Mouse (Mus musculus) liver, embryonic 14.5 days (tissue): ENCODE data around the gene Zfhx2. TPM values are rescaled to one million over a fixed set of nuclear protein-coding genes. Genes with fewer than 3 reads are reported as not detected.

Experiments
- ATAC-seq: fragments of 200-750 bp; cut with Nextera tagmentation; 2 replicates; pipeline ENCODE4 v1.8.0; 2017; ENCODE audit warnings: moderate number of reproducible peaks, mild to moderate bottlenecking, moderate library complexity; ENCODE audit not compliant: insufficient read depth
- DNase-seq, 3 experiments: peaks; one replicate each; pipeline ENCODE4 v3.0.0-alpha.2; 2012 to 2013; ENCODE audit warnings: low read depth in 3 of 3, low spot score in 3 of 3
- H3K27ac ChIP-seq: fragments of 300-500 bp; sonication (generic); 2 replicates; pipeline ENCODE4 v1.5.1; 2014; ENCODE audit warnings: moderate library complexity, mild to moderate bottlenecking, control low read depth, inconsistent platforms
- H3K27me3 ChIP-seq: fragments of 300-500 bp; sonication (generic); 2 replicates; pipeline ENCODE4 v1.6.1; 2014; ENCODE audit warnings: mild to moderate bottlenecking, low read length, moderate library complexity; ENCODE audit not compliant: control insufficient read depth, insufficient read depth
- H3K36me3 ChIP-seq: fragments of 300-500 bp; sonication (generic); replicated peaks from 2 replicates; pipeline ENCODE4 v1.6.1; 2014; ENCODE audit warnings: low read depth; ENCODE audit not compliant: control insufficient read depth, insufficient read depth
- H3K4me1 ChIP-seq, 2 experiments: fragments of 200-500 bp in 1 of 2; fragments of 300-500 bp in 1 of 2; sonication (generic) in 1 of 2; replicated peaks; 2 replicates each; pipeline ENCODE4 v1.6.1; 2012 to 2014; ENCODE audit warnings: antibody characterized with exemption in 1 of 2, inconsistent platforms in 1 of 2, low read length in 1 of 2; ENCODE audit not compliant: control insufficient read depth in 2 of 2, insufficient read depth in 2 of 2
- H3K4me2 ChIP-seq: fragments of 300-500 bp; sonication (generic); 2 replicates; pipeline ENCODE4 v1.6.1; 2014; ENCODE audit warnings: low read depth, mild to moderate bottlenecking, control low read depth, moderate library complexity
- H3K4me3 ChIP-seq, 2 experiments: fragments of 200-500 bp in 1 of 2; fragments of 300-500 bp in 1 of 2; sonication (generic) in 1 of 2; 2 replicates each; pipeline ENCODE4 v1.5.1; 2012 to 2014; ENCODE audit warnings: low read depth in 2 of 2, low read length in 2 of 2, mild to moderate bottlenecking in 2 of 2, control low read depth in 1 of 2, inconsistent platforms in 1 of 2, moderate library complexity in 1 of 2; ENCODE audit not compliant: insufficient read depth in 1 of 2
- H3K9ac ChIP-seq: fragments of 300-500 bp; sonication (generic); replicated peaks from 2 replicates; pipeline ENCODE4 v1.6.1; 2014; ENCODE audit warnings: mild to moderate bottlenecking, control low read depth, moderate library complexity
- H3K9me3 ChIP-seq: fragments of 300-500 bp; sonication (generic); 2 replicates; pipeline ENCODE4 v1.6.1; 2016; ENCODE audit warnings: low read length, mixed read lengths; ENCODE audit not compliant: control insufficient read depth
- CTCF ChIP-seq: IDR thresholded peaks from 2 replicates; pipeline ENCODE4 v1.5.1; 2016; ENCODE audit warnings: antibody characterized with exemption, low read depth, control low read depth
- EP300 ChIP-seq: IDR thresholded peaks from 2 replicates; pipeline ENCODE4 v1.6.1; 2016; ENCODE audit warnings: antibody characterized with exemption, low read depth
- WGBS: fragments of 180-500 bp; shearing (Covaris S2); extraction: QIAGEN DNeasy Blood & Tissue Kit; methylation state at CpG from one replicate; pipeline ENCODE4 v1.1.7; 2014; ENCODE audit not compliant: insufficient replicate concordance; 5-methylcytosine and 5-hydroxymethylcytosine counted together
- polyA plus RNA-seq, 2 experiments: library from polyadenylated mRNA; depleted of rRNA in 1 of 2; stranded (reverse) in 1 of 2; unstranded in 1 of 2; fragments of >200 nt; fragmentation: Nextera tagmentation in 1 of 2; extraction: Ambion mirVana in 1 of 2; gene quantifications; 2 replicates each; pipeline versions ENCODE4 v1.2.1 to v1.2.3; 2012 to 2014

Gene Zfhx2
- polyA plus RNA-seq, 2 experiments, result 0.29 to 0.61 TPM

- ATAC-seq (peak; percentile 54), DNase-seq (peak in 2 of 3 experiments; percentile 42 to 54)
- under 1% methylated on average over 30 of the region's 30 CpGs for whole genome bisulfite sequencing
- peak within 1 kb of the TSS; percentile 18 for H3K27ac ChIP-seq
- H3K4me3 ChIP-seq, result peak within 1 kb of the TSS; percentile 74 to 99
- no peaks in the 10 kb centered on the region; the same call in 1 of the 2 replicates for H3K36me3 ChIP-seq
- TF ChIP-seq CTCF, result no peak
- no peak for TF ChIP-seq EP300
- H3K9ac ChIP-seq, result peak within 1 kb of the TSS; percentile 73
- H3K9me3 ChIP-seq, result no peaks in the 10 kb centered on the region
- no peaks in the 10 kb centered on the region; the same call in 1 of the 2 replicates for H3K27me3 ChIP-seq
- H3K4me1 ChIP-seq, result peaks cover 4 to 16% of the 10 kb centered on the region in 2 experiments; a peak in 3 of 4 replicates
- H3K4me2 ChIP-seq, result peak within 1 kb of the TSS; percentile 71
These were observed 2.6 kb upstream of the Zfhx2 start, which contains the start of gene Thtpa for GRCm38 (mm10) chr14:55094704-55095231. Gene Thtpa (plus strand): TSS chr14:55094784.

GRCm38 (mm10) chr14:55093927-55094326 is 1.8 kb upstream of the Zfhx2 start:
- WGBS, result 38% methylated on average over 6 of the region's 6 CpGs

GRCm38 (mm10) chr14:55091209-55091865 is 787 bp downstream of the Zfhx2 start:
- H3K4me2 ChIP-seq, result peak overlapping the region; percentile 93
- ATAC-seq (no peak), DNase-seq (no peak)
- no peak overlapping the region for H3K27ac ChIP-seq
- TF ChIP-seq CTCF, result no peak
- no peak for TF ChIP-seq EP300
- H3K36me3 ChIP-seq, result no peaks in the 10 kb centered on the region
- 10% methylated on average over 34 of the region's 34 CpGs for WGBS
- no peaks in the 10 kb centered on the region; the same call in 1 of the 2 replicates for H3K27me3 ChIP-seq
- H3K9ac ChIP-seq, result peak overlapping the region; percentile 75
- H3K4me3 ChIP-seq, result peak overlapping the region; percentile 70 to 88
- peaks cover 4 to 10% of the 10 kb centered on the region in 2 experiments; a peak in 3 of 4 replicates for H3K4me1 ChIP-seq
- no peaks in the 10 kb centered on the region for H3K9me3 ChIP-seq

More at GRCm38 (mm10) chr14:55093927-55094326, 1.8 kb upstream of the Zfhx2 start:
- Histone ChIP-seq H3K4me3 (no peak overlapping the region; a peak in 1 of 4 replicates), H3K27ac (no peak overlapping the region), H3K9ac (no peak overlapping the region), H3K36me3 (no peaks in the 10 kb centered on the region; the same call in 1 of the 2 replicates), H3K4me1 (peaks cover 4 to 16% of the 10 kb centered on the region in 2 experiments; a peak in 3 of 4 replicates), H3K9me3 (no peaks in the 10 kb centered on the region), H3K4me2 (peak overlapping the region; percentile 71), H3K27me3 (no peaks in the 10 kb centered on the region; the same call in 1 of the 2 replicates)
- peak; percentile 58 for TF ChIP-seq CTCF
- TF ChIP-seq EP300, result no peak
- no peak for ATAC-seq
- DNase-seq, result peak in 2 of 3 experiments; percentile 28 to 41

GRCm38 (mm10) chr14:55089199-55089947 is 2.8 kb downstream of the Zfhx2 start:
- Histone ChIP-seq H3K4me2 (no peak overlapping the region), H3K4me3 (no peak overlapping the region), H3K27ac (no peak overlapping the region), H3K4me1 (peaks cover 3 to 11% of the 10 kb centered on the region in 2 experiments; a peak in 3 of 4 replicates), H3K9me3 (no peaks in the 10 kb centered on the region), H3K9ac (no peak overlapping the region), H3K36me3 (no peaks in the 10 kb centered on the region), H3K27me3 (no peaks in the 10 kb centered on the region; the same call in 1 of the 2 replicates)
- no peak for ATAC-seq
- WGBS, result 53% methylated on average over 13 of the region's 13 CpGs
- no peak for DNase-seq
- no peak for TF ChIP-seq EP300
- no peak for TF ChIP-seq CTCF
